Mouse (Mus musculus) embryonic facial prominence, embryonic 11.5 days (tissue): ENCODE data around the gene Slc9c1. TPM values are rescaled to one million over a fixed set of nuclear protein-coding genes. Genes with fewer than 3 reads are reported as not detected.

ENCODE experiments used
- ATAC-seq: fragments of 200-750 bp; cut with Nextera tagmentation; replicated peaks from 2 replicates; pipeline ENCODE4 v1.8.0; 2017; ENCODE audit warnings: low read depth; ENCODE audit not compliant: insufficient number of reproducible peaks, low FRiP score, low TSS enrichment
- DNase-seq: peaks from one replicate; pipeline ENCODE4 v3.0.0-alpha.2; 2015; ENCODE audit warnings: low spot score
- H3K27ac ChIP-seq: fragments of 300-500 bp; sonication (generic); replicated peaks from 2 replicates; pipeline ENCODE4 v1.5.1; 2014; ENCODE audit warnings: mild to moderate bottlenecking, low read depth, low read length, control low read depth
- H3K27me3 ChIP-seq: fragments of 300-500 bp; sonication (generic); 2 replicates; pipeline ENCODE4 v1.6.1; 2014; ENCODE audit warnings: mild to moderate bottlenecking, low read length, moderate library complexity, mixed read lengths; ENCODE audit not compliant: control insufficient read depth, insufficient read depth
- H3K36me3 ChIP-seq: fragments of 300-500 bp; sonication (generic); replicated peaks from 2 replicates; pipeline ENCODE4 v1.6.1; 2014; ENCODE audit warnings: low read depth, mild to moderate bottlenecking, low read length, moderate library complexity, mixed read lengths; ENCODE audit not compliant: control insufficient read depth, insufficient read depth
- H3K4me1 ChIP-seq: fragments of 300-500 bp; sonication (generic); 2 replicates; pipeline ENCODE4 v1.6.1; 2014; ENCODE audit warnings: low read length, mixed read lengths; ENCODE audit not compliant: control insufficient read depth, insufficient read depth
- H3K4me2 ChIP-seq: fragments of 300-500 bp; sonication (generic); 2 replicates; pipeline ENCODE4 v1.6.1; 2014; ENCODE audit warnings: low read depth, mild to moderate bottlenecking, control low read depth, low read length, moderate library complexity
- H3K4me3 ChIP-seq: fragments of 300-500 bp; sonication (generic); 2 replicates; pipeline ENCODE4 v1.5.1; 2014; ENCODE audit warnings: low read depth, low read length, control low read depth
- H3K9ac ChIP-seq: fragments of 300-500 bp; sonication (generic); replicated peaks from 2 replicates; pipeline ENCODE4 v1.6.1; 2014; ENCODE audit warnings: mild to moderate bottlenecking, control low read depth, low read length
- H3K9me3 ChIP-seq: fragments of 300-500 bp; sonication (generic); replicated peaks from 2 replicates; pipeline ENCODE4 v1.6.1; 2016; ENCODE audit warnings: mild to moderate bottlenecking, low read length, inconsistent platforms, mixed read lengths; ENCODE audit not compliant: control insufficient read depth
- WGBS: fragments of 180-500 bp; shearing (Covaris S2); extraction: QIAGEN DNeasy Blood & Tissue Kit; methylation state at CpG from one replicate; pipeline ENCODE4 v1.1.7; 2014; 5-methylcytosine and 5-hydroxymethylcytosine counted together
- polyA plus RNA-seq: library from polyadenylated mRNA; unstranded; fragments of >200 nt; fragmentation: Nextera tagmentation; extraction: Ambion mirVana; gene quantifications from 2 replicates; pipeline ENCODE4 v1.2.1, GENCODE M21; 2014

Gene Slc9c1
- polyA plus RNA-seq, 1 experiment from 2014 or later, result not detected

GRCm38 (mm10) chr16:45608481-45608954 lies 73.4 kb downstream of the Slc9c1 start:
- no peaks in the 10 kb centered on the region for H3K9me3 ChIP-seq
- no peak for ATAC-seq
- 50% methylated on average over 4 of the region's 4 CpGs for WGBS

GRCm38 (mm10) chr16:45609300-45609699 lies 74.2 kb downstream of the Slc9c1 start:
- WGBS, result 81% methylated on average over 3 of the region's 3 CpGs
- H3K27me3 ChIP-seq, result no peaks in the 10 kb centered on the region
- ATAC-seq (no peak), DNase-seq (peak; percentile 36)
- H3K4me3 ChIP-seq, result no peak overlapping the region
- H3K27ac ChIP-seq, result no peak overlapping the region
- H3K36me3 ChIP-seq, result no peaks in the 10 kb centered on the region
- no peak overlapping the region for H3K4me2 ChIP-seq
- H3K9ac ChIP-seq, result no peak overlapping the region
- H3K4me1 ChIP-seq, result no peaks in the 10 kb centered on the region
- no peaks in the 10 kb centered on the region for H3K9me3 ChIP-seq

More at GRCm38 (mm10) chr16:45608481-45608954, 73.4 kb downstream of the Slc9c1 start:
- no peak overlapping the region for H3K4me2 ChIP-seq
- peak; percentile 18 for DNase-seq
- H3K4me3 ChIP-seq, result no peak overlapping the region
- H3K27me3 ChIP-seq, result no peaks in the 10 kb centered on the region
- H3K36me3 ChIP-seq, result no peaks in the 10 kb centered on the region
- H3K4me1 ChIP-seq, result no peaks in the 10 kb centered on the region
- H3K27ac ChIP-seq, result no peak overlapping the region
- H3K9ac ChIP-seq, result no peak overlapping the region

GRCm38 (mm10) chr16:45610267-45610666 lies 75.2 kb downstream of the Slc9c1 start, which contains the start of gene Gcsam:
Gcsam (plus strand) TSS chr16:45610380.
- Histone ChIP-seq H3K36me3 (no peaks in the 10 kb centered on the region), H3K9ac (no peak within 1 kb of the TSS), H3K4me3 (no peak within 1 kb of the TSS), H3K9me3 (no peaks in the 10 kb centered on the region), H3K27me3 (no peaks in the 10 kb centered on the region), H3K27ac (no peak within 1 kb of the TSS), H3K4me2 (no peak within 1 kb of the TSS), H3K4me1 (no peaks in the 10 kb centered on the region)
- DNase-seq (no peak), ATAC-seq (no peak)
- 85% methylated on average over 4 of the region's 4 CpGs for WGBS

- H3K36me3 ChIP-seq, result no peaks in the 10 kb centered on the region
- no peak overlapping the region for H3K9ac ChIP-seq
- no peak overlapping the region for H3K27ac ChIP-seq
- no peak overlapping the region for H3K4me2 ChIP-seq
- H3K27me3 ChIP-seq, result no peaks in the 10 kb centered on the region
- no peak overlapping the region for H3K4me3 ChIP-seq
- WGBS, result 73% methylated on average over 2 of the region's 2 CpGs
- H3K9me3 ChIP-seq, result no peaks in the 10 kb centered on the region
- DNase-seq, result no peak
- no peaks in the 10 kb centered on the region for H3K4me1 ChIP-seq
- no peak for ATAC-seq
These were observed 78.1 kb downstream of the Slc9c1 start for GRCm38 (mm10) chr16:45613247-45613646.

- H3K9me3 ChIP-seq, result no peaks in the 10 kb centered on the region
- H3K36me3 ChIP-seq, result no peaks in the 10 kb centered on the region
- ATAC-seq (no peak), DNase-seq (no peak)
- no peak overlapping the region for H3K27ac ChIP-seq
- H3K4me3 ChIP-seq, result no peak overlapping the region
- H3K27me3 ChIP-seq, result no peaks in the 10 kb centered on the region
- H3K4me2 ChIP-seq, result no peak overlapping the region
- no peak overlapping the region for H3K9ac ChIP-seq
- H3K4me1 ChIP-seq, result no peaks in the 10 kb centered on the region
- WGBS, result 80% methylated on average over 1 of the region's 1 CpGs
These were observed 80.8 kb downstream of the Slc9c1 start for GRCm38 (mm10) chr16:45615944-45616343.

- Histone ChIP-seq H3K4me2 (no peak overlapping the region), H3K4me3 (no peak overlapping the region), H3K27me3 (no peaks in the 10 kb centered on the region), H3K9ac (no peak overlapping the region), H3K9me3 (no peaks in the 10 kb centered on the region), H3K27ac (no peak overlapping the region), H3K36me3 (no peaks in the 10 kb centered on the region), H3K4me1 (no peaks in the 10 kb centered on the region)
- WGBS, result 75% methylated on average over 8 of the region's 8 CpGs
- ATAC-seq (no peak), DNase-seq (no peak)
These were observed 84.8 kb downstream of the Slc9c1 start for GRCm38 (mm10) chr16:45619751-45620375.

GRCm38 (mm10) chr16:45623230-45623629 lies 88.1 kb downstream of the Slc9c1 start:
- Histone ChIP-seq H3K4me3 (no peak overlapping the region), H3K9me3 (no peaks in the 10 kb centered on the region), H3K4me2 (no peak overlapping the region), H3K36me3 (no peaks in the 10 kb centered on the region), H3K4me1 (no peaks in the 10 kb centered on the region), H3K27me3 (no peaks in the 10 kb centered on the region), H3K27ac (no peak overlapping the region), H3K9ac (no peak overlapping the region)
- ATAC-seq (no peak), DNase-seq (no peak)
- 88% methylated on average over 4 of the region's 4 CpGs for WGBS

GRCm38 (mm10) chr16:45624791-45625190 lies 89.7 kb downstream of the Slc9c1 start:
- Histone ChIP-seq H3K4me2 (no peak overlapping the region), H3K9me3 (no peaks in the 10 kb centered on the region), H3K27me3 (no peaks in the 10 kb centered on the region), H3K4me1 (no peaks in the 10 kb centered on the region), H3K4me3 (no peak overlapping the region), H3K9ac (no peak overlapping the region), H3K27ac (no peak overlapping the region), H3K36me3 (no peaks in the 10 kb centered on the region)
- ATAC-seq, result no peak
- no peak for DNase-seq
- 88% methylated on average over 2 of the region's 2 CpGs for WGBS
